Mouse (Mus musculus): ENCODE data around the gene Rbks. TPM values are rescaled to one million over a fixed set of nuclear protein-coding genes. Genes with fewer than 3 reads are reported as not detected.
"Not testable (repeated sequence)": the region's sequence is repeated elsewhere in the genome, so short reads cannot be mapped to it uniquely, and the experiment has no call there.

Gene Rbks
- polyA plus RNA-seq, 1 experiment from 2014 or later = 3.0 TPM

DNA sequence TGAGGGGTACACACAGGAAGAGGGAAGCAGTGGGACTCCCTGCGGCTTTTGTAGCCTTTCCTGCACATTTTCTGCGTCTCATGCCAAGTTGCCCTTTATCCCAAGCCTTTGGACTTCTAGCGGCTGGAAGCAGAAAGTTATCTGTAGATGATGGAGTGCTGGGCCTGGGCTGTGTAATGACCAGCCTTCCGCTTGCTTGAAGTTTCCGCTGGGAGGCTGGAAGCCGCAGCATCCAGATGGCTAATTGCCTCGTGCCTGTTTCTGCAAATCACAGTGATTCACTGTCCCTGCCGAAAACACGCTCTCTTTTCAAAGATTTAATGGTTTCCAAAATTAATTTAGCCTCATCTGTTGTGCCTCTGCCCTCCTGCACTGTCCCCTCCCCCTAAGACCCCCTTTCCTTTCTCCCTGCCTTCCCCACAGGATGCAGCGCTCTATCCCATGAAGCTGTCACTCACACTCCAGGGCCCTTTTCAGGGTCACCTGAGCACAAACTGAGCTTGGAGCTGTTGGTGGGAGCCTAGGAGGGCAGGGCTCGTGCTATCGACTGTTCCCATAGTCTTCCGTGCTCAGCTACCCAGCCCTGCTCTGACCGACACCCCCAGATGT, 107.6 kb downstream of the Rbks start:
- Histone ChIP-seq H3K4me3 (no peak overlapping the region), H3K36me3 (no peaks in the 10 kb centered on the region), H3K4me1 (replicated peaks) (0 out of 2 replicates have a peak, but pooled peaks cover 5% of the 10 kb centered on the region), H3K27me3 (no peaks in the 10 kb centered on the region), H3K4me2 (no peak overlapping the region), H3K27ac (replicated peaks) (no peak overlapping the region), H3K9me3 (no peaks in the 10 kb centered on the region), H3K9ac (no peak overlapping the region)
- 0 out of 2 replicates have a peak, but pooled peaks have one; percentile 42 for ATAC-seq (ENCODE audit: low FRiP score, low read depth)
- WGBS = 62% methylated on average over 14 of the region's 14 CpGs

DNA sequence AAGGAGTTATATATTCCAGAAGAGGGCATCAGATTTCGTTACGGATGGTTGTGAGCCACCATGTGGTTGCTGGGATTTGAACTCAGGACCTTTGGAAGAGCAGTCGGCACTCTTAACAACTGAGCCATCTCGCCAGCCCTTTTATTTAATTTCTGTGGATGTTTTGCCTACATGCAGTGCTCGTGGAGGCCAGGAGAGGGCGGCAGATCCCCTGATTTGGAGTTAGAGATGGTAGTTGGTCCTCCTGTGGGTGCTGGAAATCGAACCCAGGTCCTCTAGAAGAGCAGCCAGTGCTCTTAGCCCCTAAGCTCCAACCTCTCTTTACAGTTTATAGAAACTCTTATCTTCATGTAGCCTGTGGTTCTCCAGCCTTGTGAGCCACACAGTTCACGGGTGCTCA, 108.8 kb downstream of the Rbks start:
- not testable (repeated sequence) for ATAC-seq (ENCODE audit: low FRiP score, low read depth); H3K27ac ChIP-seq (replicated peaks); H3K4me1 ChIP-seq (replicated peaks); H3K36me3 ChIP-seq; H3K4me2 ChIP-seq; H3K9me3 ChIP-seq; H3K9ac ChIP-seq; H3K27me3 ChIP-seq; H3K4me3 ChIP-seq
- 86% methylated on average over 8 of the region's 8 CpGs for whole genome bisulfite sequencing

DNA sequence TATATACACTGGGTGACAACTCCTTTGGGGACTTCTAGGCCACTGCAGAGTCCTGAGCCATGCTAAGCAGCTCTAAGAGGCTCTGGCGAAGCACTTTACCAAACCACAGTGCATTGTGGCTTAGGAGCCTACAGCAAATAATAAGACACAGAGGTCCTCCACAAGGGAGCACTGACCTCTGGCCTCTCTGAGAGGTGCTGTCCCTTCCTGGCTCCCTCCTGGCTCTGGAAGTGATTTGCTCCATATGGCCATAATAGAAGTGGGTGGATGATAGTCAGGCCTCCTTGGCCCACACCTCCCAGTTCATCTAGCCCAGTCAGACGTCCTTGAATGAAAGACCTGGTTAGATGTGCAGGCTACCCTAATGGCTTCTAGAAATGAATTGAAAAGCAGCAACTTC, 109.4 kb downstream of the Rbks start:
- Histone ChIP-seq H3K27me3 (no peaks in the 10 kb centered on the region), H3K4me2 (no peak overlapping the region), H3K9me3 (no peaks in the 10 kb centered on the region), H3K4me1 (replicated peaks) (0 out of 2 replicates have a peak, but pooled peaks cover 5% of the 10 kb centered on the region), H3K27ac (replicated peaks) (no peak overlapping the region), H3K36me3 (no peaks in the 10 kb centered on the region), H3K4me3 (no peak overlapping the region), H3K9ac (no peak overlapping the region)
- no peak for ATAC-seq (ENCODE audit: low FRiP score, low read depth)
- WGBS = 77% methylated on average over 2 of the region's 2 CpGs

DNA sequence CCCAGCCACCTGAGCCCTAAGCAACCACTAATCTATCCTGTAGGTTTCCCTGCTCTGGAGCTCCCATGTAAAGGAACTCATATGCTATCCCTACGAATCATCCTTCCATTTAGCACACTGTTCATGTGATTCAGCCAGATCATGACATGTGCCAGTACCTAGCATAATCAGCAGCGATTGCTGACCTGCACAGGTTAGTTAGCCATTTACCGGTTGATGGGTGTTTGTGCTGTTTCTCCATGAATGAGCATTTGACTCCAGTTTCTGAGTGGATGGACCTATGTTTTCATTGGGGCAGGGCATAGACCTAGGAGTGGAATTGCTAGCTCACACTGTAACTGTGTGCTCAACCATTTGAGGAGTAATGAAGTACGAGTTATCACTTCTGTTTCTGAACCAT, 111.9 kb downstream of the Rbks start:
- 94% methylated on average over 4 of the region's 4 CpGs for WGBS
- no peaks in the 10 kb centered on the region for H3K9me3 ChIP-seq
- no peak for ATAC-seq (ENCODE audit: low FRiP score, low read depth)
- no peaks in the 10 kb centered on the region for H3K36me3 ChIP-seq
- no peak overlapping the region for H3K27ac ChIP-seq (replicated peaks)
- no peak overlapping the region for H3K9ac ChIP-seq
- H3K4me1 ChIP-seq (replicated peaks) = 0 out of 2 replicates have a peak, but pooled peaks cover 5% of the 10 kb centered on the region
- H3K4me3 ChIP-seq = no peak overlapping the region
- H3K27me3 ChIP-seq = no peaks in the 10 kb centered on the region
- no peak overlapping the region for H3K4me2 ChIP-seq

DNA sequence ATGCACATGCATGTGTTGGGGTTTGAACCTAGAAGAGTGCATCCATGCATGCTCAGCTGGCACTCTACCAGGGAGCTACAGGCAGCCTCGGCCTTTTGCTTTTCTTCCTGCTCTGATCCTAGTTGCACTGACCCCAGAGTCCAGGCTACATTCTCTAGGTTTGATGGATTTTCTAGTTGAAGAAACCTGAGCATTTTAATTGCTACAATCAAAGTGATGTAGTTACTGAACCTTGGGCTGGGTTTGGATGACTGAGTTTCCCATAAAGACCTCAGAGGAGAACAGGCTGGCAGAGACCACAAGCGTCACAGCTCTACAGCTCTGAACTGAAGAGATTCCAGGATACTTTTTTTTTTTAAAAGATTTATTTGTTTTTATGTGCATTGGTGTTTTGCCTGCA, 114.2 kb downstream of the Rbks start:
- H3K9ac ChIP-seq = no peak overlapping the region
- H3K9me3 ChIP-seq = no peaks in the 10 kb centered on the region
- no peaks in the 10 kb centered on the region for H3K36me3 ChIP-seq
- H3K27ac ChIP-seq (replicated peaks) = no peak overlapping the region
- H3K4me3 ChIP-seq = no peak overlapping the region
- WGBS = 82% methylated on average over 2 of the region's 2 CpGs
- H3K4me2 ChIP-seq = no peak overlapping the region
- ATAC-seq (ENCODE audit: low FRiP score, low read depth) = no peak
- no peaks in the 10 kb centered on the region for H3K27me3 ChIP-seq
- no peaks in the 10 kb centered on the region for H3K4me1 ChIP-seq (replicated peaks)

DNA sequence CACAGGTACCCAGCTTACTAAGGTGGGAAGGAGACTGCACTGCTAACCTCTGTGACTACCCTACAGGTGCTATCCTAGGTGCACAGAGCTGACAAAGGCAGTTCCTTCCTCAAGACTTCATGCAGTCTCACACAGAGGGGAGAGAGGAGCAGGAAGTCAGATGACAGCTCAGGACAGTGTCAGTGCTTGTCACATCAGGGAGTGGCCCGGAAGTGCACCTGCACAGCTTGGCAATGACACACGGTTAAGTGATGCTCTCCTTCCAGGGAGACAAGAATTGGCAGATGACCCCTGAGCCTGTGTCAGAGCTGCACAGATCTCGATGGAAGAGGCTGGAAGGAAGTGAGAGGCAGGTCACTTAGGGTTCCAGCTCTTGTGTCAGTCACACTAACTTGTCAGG, 115.5 kb downstream of the Rbks start:
- 77% methylated on average over 3 of the region's 3 CpGs for WGBS
- ATAC-seq (ENCODE audit: low FRiP score, low read depth) = no peak
- Histone ChIP-seq H3K4me3 (no peak overlapping the region), H3K9me3 (no peaks in the 10 kb centered on the region), H3K4me1 (replicated peaks) (no peaks in the 10 kb centered on the region), H3K27me3 (no peaks in the 10 kb centered on the region), H3K4me2 (no peak overlapping the region), H3K9ac (no peak overlapping the region), H3K36me3 (no peaks in the 10 kb centered on the region), H3K27ac (replicated peaks) (no peak overlapping the region)

DNA sequence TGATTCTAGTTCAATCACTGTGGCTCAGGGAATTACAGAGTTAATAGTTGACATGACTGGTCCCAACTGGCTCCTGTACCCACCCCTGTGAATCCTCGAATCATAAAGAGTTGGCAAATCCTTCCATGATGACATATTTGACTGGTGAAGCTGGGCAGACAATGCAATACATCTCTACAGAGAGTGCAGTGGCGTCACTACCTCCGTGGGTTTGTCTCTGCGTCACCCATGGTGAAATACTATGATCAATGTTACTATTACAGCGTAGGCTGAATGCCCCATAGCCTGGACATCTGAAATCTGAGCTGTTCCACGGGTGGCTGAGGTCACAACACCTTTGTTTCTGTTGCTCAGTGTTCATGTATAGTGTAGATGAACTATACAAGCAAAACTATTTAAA, 116.2 kb downstream of the Rbks start:
- H3K36me3 ChIP-seq = no peaks in the 10 kb centered on the region
- 81% methylated on average over 6 of the region's 6 CpGs for WGBS
- no peak overlapping the region for H3K4me2 ChIP-seq
- H3K9ac ChIP-seq = no peak overlapping the region
- no peak overlapping the region for H3K4me3 ChIP-seq
- H3K27me3 ChIP-seq = no peaks in the 10 kb centered on the region
- no peak overlapping the region for H3K27ac ChIP-seq (replicated peaks)
- H3K4me1 ChIP-seq (replicated peaks) = no peaks in the 10 kb centered on the region
- no peak for ATAC-seq (ENCODE audit: low FRiP score, low read depth)
- H3K9me3 ChIP-seq = no peaks in the 10 kb centered on the region

DNA sequence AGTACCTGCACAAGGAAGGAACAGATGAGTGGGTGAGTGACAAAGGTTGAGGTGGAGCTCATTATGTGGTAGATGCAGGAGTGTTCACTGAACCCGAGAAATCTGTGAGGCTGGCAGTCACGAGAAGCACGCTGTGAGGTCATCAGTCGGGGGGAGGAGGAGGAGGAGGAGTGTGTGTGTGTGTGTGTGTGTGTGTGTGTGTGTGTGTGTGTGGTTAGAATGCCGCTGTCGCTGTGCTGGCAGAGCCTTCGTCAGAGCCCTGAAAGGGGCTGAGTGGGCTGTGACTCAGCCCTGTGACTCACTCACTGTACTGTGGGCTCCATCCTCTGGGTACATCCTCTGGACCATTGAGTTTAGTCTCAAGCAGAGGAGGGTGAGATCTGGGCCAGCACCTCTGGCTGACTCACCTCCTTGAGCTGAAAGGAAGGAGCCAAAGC, 120.9 kb downstream of the Rbks start:
- Histone ChIP-seq H3K36me3 (no peaks in the 10 kb centered on the region), H3K27ac (replicated peaks) (no peak overlapping the region), H3K4me1 (replicated peaks) (no peaks in the 10 kb centered on the region), H3K9ac (no peak overlapping the region), H3K4me2 (no peak overlapping the region), H3K9me3 (no peaks in the 10 kb centered on the region), H3K4me3 (no peak overlapping the region), H3K27me3 (no peaks in the 10 kb centered on the region)
- WGBS = 48% methylated on average over 7 of the region's 7 CpGs
- peak; percentile 30; the same call in 1 of the 2 replicates for ATAC-seq (ENCODE audit: low FRiP score, low read depth)

Small RNA genes lying within 50 kb of the gene (microRNA-seq; reads per million reads assigned to microRNA genes)
- gene Mir3473e = not detected

Other genes starting within 250 kb of the Rbks start
- 113 and 117 TPM in 2 replicates for gene Zfp512, start 245.2 kb downstream of the Rbks start, polyA plus RNA-seq (2015; fragmentation: Nextera tagmentation; extraction: Ambion mirVana)
- gene 4930548H24Rik, start 211.9 kb downstream of the Rbks start, polyA plus RNA-seq (2015; fragmentation: Nextera tagmentation; extraction: Ambion mirVana) = not detected in 2 replicates
- 80.6 and 85.6 TPM in 2 replicates for gene Gpn1, start 202.9 kb downstream of the Rbks start, polyA plus RNA-seq (2015; fragmentation: Nextera tagmentation; extraction: Ambion mirVana)
- gene Slc4a1ap, start 170.6 kb downstream of the Rbks start, polyA plus RNA-seq (2015; fragmentation: Nextera tagmentation; extraction: Ambion mirVana) = 31.8 and 32.0 TPM in 2 replicates
- 24.4 and 25.9 TPM in 2 replicates for gene Supt7l, start 169.8 kb downstream of the Rbks start, polyA plus RNA-seq (2015; fragmentation: Nextera tagmentation; extraction: Ambion mirVana)
- gene Mrpl33, start 100.7 kb downstream of the Rbks start, polyA plus RNA-seq (2015; fragmentation: Nextera tagmentation; extraction: Ambion mirVana) = 213 and 230 TPM in 2 replicates
- 47.7 and 52.8 TPM in 2 replicates for gene Babam2, start 57 bp upstream of the Rbks start, polyA plus RNA-seq (2015; fragmentation: Nextera tagmentation; extraction: Ambion mirVana)